Mouse (Mus musculus): ENCODE data around the gene Trip6.

DNA sequence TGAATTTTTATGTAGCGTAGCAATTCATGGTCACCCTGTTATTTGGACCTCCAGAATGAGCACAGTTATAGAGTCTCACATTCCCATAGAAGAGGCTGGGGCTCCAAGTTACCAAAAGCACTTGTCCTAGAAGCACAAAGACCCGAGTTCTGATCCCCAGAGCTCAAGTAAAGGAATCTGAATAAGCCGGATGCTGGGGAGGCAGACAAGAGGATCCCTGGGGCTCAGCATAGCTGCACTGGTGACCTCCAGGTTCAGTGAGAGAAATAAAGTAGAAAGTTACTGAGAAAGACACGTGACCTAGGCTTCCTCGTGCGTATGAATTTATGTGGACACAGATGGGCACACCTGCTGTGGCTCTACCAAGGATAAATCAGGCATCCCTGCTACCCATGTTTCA lies 20.9 kb upstream of the Trip6 start:
- no peak for TF ChIP-seq CTCF (IDR thresholded peaks at IDR 0.05; ENCODE audit: low read depth)
- no peak for TF ChIP-seq EP300 (IDR thresholded peaks at IDR 0.05; ENCODE audit: low read depth)
